Mouse (Mus musculus) bone marrow macrophage, adult 2 months (primary cell): ENCODE data around the gene Zfp296.

Experiments
- CTCF ChIP-seq: IDR thresholded peaks from 2 replicates; pipeline ENCODE4 v1.5.1; 2012; ENCODE audit warnings: low read depth, mild to moderate bottlenecking, low read length, moderate library complexity
- POLR2A ChIP-seq: IDR thresholded peaks from 2 replicates; pipeline ENCODE4 v1.6.1; 2012; ENCODE audit warnings: mild to moderate bottlenecking, low read depth, low read length, borderline replicate concordance

- TF ChIP-seq CTCF (no peak), POLR2A (no peak)
These were observed 34.9 kb upstream of the Zfp296 start for GRCm38 (mm10) chr7:19542155-19542691.
